Mouse (Mus musculus) hindbrain, embryonic 14.5 days (tissue): ENCODE measurements at regions not wholly inside any gene's neighbourhood (a gene's known extent, or its start where the extent isn't known, plus 50 kb on each side); places are given as distances from the start of the nearest gene placed in this dataset.

Experiments used
- ATAC-seq: fragments of 200-750 bp; cut with Nextera tagmentation; 2 replicates; pipeline ENCODE4 v1.8.0; 2017; ENCODE audit warnings: moderate number of reproducible peaks, mild to moderate bottlenecking, moderate TSS enrichment, moderate library complexity; ENCODE audit not compliant: low FRiP score
- DNase-seq: peaks from one replicate; pipeline ENCODE4 v3.0.0-alpha.2; 2015; ENCODE audit warnings: low spot score
- H3K27ac ChIP-seq: fragments of 300-500 bp; sonication (generic); 2 replicates; pipeline ENCODE4 v1.5.1; 2014; ENCODE audit warnings: mild to moderate bottlenecking, moderate library complexity
- H3K27me3 ChIP-seq: fragments of 300-500 bp; sonication (generic); 2 replicates; pipeline ENCODE4 v1.6.1; 2014; ENCODE audit warnings: mild to moderate bottlenecking, low read length, mixed read lengths; ENCODE audit not compliant: control insufficient read depth, insufficient read depth
- H3K36me3 ChIP-seq: fragments of 300-500 bp; sonication (generic); replicated peaks from 2 replicates; pipeline ENCODE4 v1.6.1; 2014; ENCODE audit not compliant: control insufficient read depth, insufficient read depth
- H3K4me1 ChIP-seq: fragments of 300-500 bp; sonication (generic); replicated peaks from 2 replicates; pipeline ENCODE4 v1.6.1; 2014; ENCODE audit warnings: antibody characterized with exemption, low read length, mixed read lengths; ENCODE audit not compliant: control insufficient read depth, insufficient read depth
- H3K4me2 ChIP-seq: fragments of 300-500 bp; sonication (generic); replicated peaks from 2 replicates; pipeline ENCODE4 v1.6.1; 2014; ENCODE audit warnings: mild to moderate bottlenecking, moderate library complexity
- H3K4me3 ChIP-seq: fragments of 300-500 bp; sonication (generic); replicated peaks from 2 replicates; pipeline ENCODE4 v1.5.1; 2014; ENCODE audit warnings: mild to moderate bottlenecking, low read length
- H3K9ac ChIP-seq: fragments of 300-500 bp; sonication (generic); 2 replicates; pipeline ENCODE4 v1.6.1; 2014
- H3K9me3 ChIP-seq: fragments of 300-500 bp; sonication (generic); 2 replicates; pipeline ENCODE4 v1.6.1; 2016; ENCODE audit warnings: low read length; ENCODE audit not compliant: control insufficient read depth
- WGBS: fragments of 180-500 bp; shearing (Covaris S2); extraction: QIAGEN DNeasy Blood & Tissue Kit; methylation state at CpG from one replicate; pipeline ENCODE4 v1.1.7; 2014; 5-methylcytosine and 5-hydroxymethylcytosine counted together

DNA sequence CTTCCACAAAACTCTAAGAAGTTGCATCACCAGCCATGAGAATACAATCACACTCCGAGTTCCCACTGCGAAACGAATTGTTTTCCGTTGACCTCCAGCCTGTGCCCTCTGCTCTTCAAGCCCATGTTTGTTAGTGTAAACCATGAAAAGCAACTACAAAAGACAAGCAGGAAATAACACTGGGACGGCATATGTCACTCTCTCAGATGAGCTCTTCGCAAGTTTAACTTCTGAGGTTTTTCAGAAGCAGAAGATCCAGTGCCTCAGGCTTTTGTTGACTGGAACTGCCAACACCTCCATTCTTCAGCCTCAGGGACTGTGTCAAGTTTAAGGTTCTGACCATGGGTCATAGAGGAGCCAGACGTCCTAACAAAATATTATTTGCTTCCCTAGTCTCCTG, 50.2 kb upstream of the Lmcd1 start:
- Histone ChIP-seq H3K27ac (no peak overlapping the region), H3K9ac (no peak overlapping the region), H3K36me3 (no peaks in the 10 kb centered on the region), H3K4me2 (no peak overlapping the region), H3K4me1 (no peaks in the 10 kb centered on the region), H3K9me3 (no peaks in the 10 kb centered on the region), H3K27me3 (no peaks in the 10 kb centered on the region), H3K4me3 (no peak overlapping the region)
- DNase-seq = no peak
- WGBS = 76% methylated on average over 7 of the region's 7 CpGs
- ATAC-seq = no peak
